Mouse (Mus musculus) midbrain, embryonic 15.5 days (tissue): ENCODE measurements around the gene Pmch. TPM values are rescaled to one million over a fixed set of nuclear protein-coding genes. Genes with fewer than 3 reads are reported as not detected.

Source experiments
- polyA plus RNA-seq: library from polyadenylated mRNA; unstranded; fragments of >200 nt; fragmentation: Nextera tagmentation; extraction: Ambion mirVana; gene quantifications from 2 replicates; pipeline ENCODE4 v1.2.1, GENCODE M21; 2015

Pmch gene
- polyA plus RNA-seq, 1 experiment from 2014 or later: 31.6 TPM

Other genes with a start within 250 kb of the Pmch start
- 8.6 and 10.6 TPM in 2 replicates for gene Igf1, start 232.8 kb upstream of the Pmch start, polyA plus RNA-seq
- 1.8 and 2.3 TPM in 2 replicates for gene Parpbp, start 55.9 kb downstream of the Pmch start, polyA plus RNA-seq
- gene Nup37, start 55.9 kb downstream of the Pmch start, polyA plus RNA-seq: 21.7 and 22.3 TPM in 2 replicates
- 39.0 and 40.2 TPM in 2 replicates for gene Washc3, start 110.0 kb downstream of the Pmch start, polyA plus RNA-seq